Mouse (Mus musculus) liver, postnatal 0 days (tissue): Measurements from ENCODE around the gene Plekhj1.

Experiments
- CTCF ChIP-seq: sonication (generic); IDR thresholded peaks from 2 replicates; pipeline ENCODE4 v1.5.1; 2016; ENCODE audit warnings: antibody characterized with exemption, low read depth
- EP300 ChIP-seq: IDR thresholded peaks from 2 replicates; pipeline ENCODE4 v1.6.1; 2016; ENCODE audit warnings: antibody characterized with exemption, low read depth, mild to moderate bottlenecking

GRCm38 (mm10) chr10:80761821-80762220, 36.6 kb downstream of the Plekhj1 start:
- no peak for TF ChIP-seq CTCF
- no peak for TF ChIP-seq EP300
